Mouse (Mus musculus) hindbrain, postnatal 0 days (tissue): Measurements from ENCODE around the gene Scrn3. TPM values are rescaled to one million over a fixed set of nuclear protein-coding genes. Genes with fewer than 3 reads are reported as not detected.

ENCODE experiments used
- ATAC-seq: fragments of 200-750 bp; cut with Nextera tagmentation; 2 replicates; pipeline ENCODE4 v1.8.0; 2017; ENCODE audit warnings: mild to moderate bottlenecking, moderate TSS enrichment, moderate library complexity
- DNase-seq: peaks from one replicate; pipeline ENCODE4 v3.0.0-alpha.2; 2015; ENCODE audit warnings: low spot score
- H3K27ac ChIP-seq: fragments of 300-500 bp; sonication (generic); 2 replicates; pipeline ENCODE4 v1.5.1; 2014; ENCODE audit warnings: mild to moderate bottlenecking
- H3K27me3 ChIP-seq: fragments of 300-500 bp; sonication (generic); 2 replicates; pipeline ENCODE4 v1.6.1; 2014; ENCODE audit warnings: low read length, mixed read lengths; ENCODE audit not compliant: insufficient read depth
- H3K36me3 ChIP-seq: fragments of 300-500 bp; sonication (generic); 2 replicates; pipeline ENCODE4 v1.6.1; 2014; ENCODE audit warnings: low read length, mixed read lengths; ENCODE audit not compliant: insufficient read depth
- H3K4me1 ChIP-seq: fragments of 300-500 bp; sonication (generic); 2 replicates; pipeline ENCODE4 v1.6.1; 2014; ENCODE audit warnings: antibody characterized with exemption, low read length, mixed read lengths; ENCODE audit not compliant: insufficient read depth
- H3K4me2 ChIP-seq: fragments of 300-500 bp; sonication (generic); 2 replicates; pipeline ENCODE4 v1.6.1; 2014; ENCODE audit warnings: low read depth, mild to moderate bottlenecking, low read length, moderate library complexity, mixed read lengths
- H3K4me3 ChIP-seq: fragments of 300-500 bp; sonication (generic); 2 replicates; pipeline ENCODE4 v1.5.1; 2014; ENCODE audit warnings: low read length
- H3K9ac ChIP-seq: fragments of 300-500 bp; sonication (generic); replicated peaks from 2 replicates; pipeline ENCODE4 v1.6.1; 2014; ENCODE audit warnings: mild to moderate bottlenecking, low read length, moderate library complexity, mixed read lengths
- H3K9me3 ChIP-seq: fragments of 300-500 bp; sonication (generic); 2 replicates; pipeline ENCODE4 v1.6.1; 2016; ENCODE audit warnings: low read length, mixed read lengths
- CTCF ChIP-seq: IDR thresholded peaks from 2 replicates; pipeline ENCODE4 v1.5.1; 2016; ENCODE audit warnings: antibody characterized with exemption, control low read depth, low read depth
- WGBS: fragments of 180-500 bp; shearing (Covaris S2); extraction: QIAGEN DNeasy Blood & Tissue Kit; methylation state at CpG from one replicate; pipeline ENCODE4 v1.1.7; 2014; 5-methylcytosine and 5-hydroxymethylcytosine counted together
- polyA plus RNA-seq: library from polyadenylated mRNA; unstranded; fragments of >200 nt; fragmentation: Nextera tagmentation; extraction: Ambion mirVana; gene quantifications from 2 replicates; pipeline ENCODE4 v1.2.1, GENCODE M21; 2015
- total RNA-seq: library from RNA; depleted of rRNA; stranded (reverse); fragments of >200 nt; gene quantifications from 2 replicates; pipeline ENCODE4 v1.2.3, GENCODE M21; 2014

Gene Scrn3
- total and polyA plus RNA-seq, 2 experiments from 2014 or later, result 2.9 to 6.2 TPM

GRCm38 (mm10) chr2:73313117-73313501 is 708 bp downstream of the Scrn3 start:
- ATAC-seq, result peak; percentile 45
- Histone ChIP-seq H3K27ac (peak overlapping the region; percentile 68), H3K4me2 (peak overlapping the region; percentile 56), H3K36me3 (peaks cover 12% of the 10 kb centered on the region; the same call in 1 of the 2 replicates), H3K9me3 (no peaks in the 10 kb centered on the region), H3K27me3 (no peaks in the 10 kb centered on the region), H3K4me3 (peak overlapping the region; percentile 87), H3K9ac (peak overlapping the region; percentile 64), H3K4me1 (0 out of 2 replicates have a peak, but pooled peaks cover 4% of the 10 kb centered on the region)
- no peak for TF ChIP-seq CTCF
- DNase-seq, result peak; percentile 24
- 39% methylated on average over 14 of the region's 14 CpGs for WGBS

- Histone ChIP-seq H3K4me1 (0 out of 2 replicates have a peak, but pooled peaks cover 4% of the 10 kb centered on the region), H3K36me3 (peaks cover 6% of the 10 kb centered on the region; the same call in 1 of the 2 replicates), H3K27ac (no peak overlapping the region), H3K27me3 (no peaks in the 10 kb centered on the region), H3K4me3 (no peak overlapping the region), H3K9me3 (no peaks in the 10 kb centered on the region), H3K4me2 (no peak overlapping the region), H3K9ac (no peak overlapping the region)
- ATAC-seq (no peak), DNase-seq (no peak)
- TF ChIP-seq CTCF, result no peak
- WGBS, result 90% methylated on average over 3 of the region's 3 CpGs
Observed at GRCm38 (mm10) chr2:73314311-73314710, 1.9 kb downstream of the Scrn3 start.

DNA sequence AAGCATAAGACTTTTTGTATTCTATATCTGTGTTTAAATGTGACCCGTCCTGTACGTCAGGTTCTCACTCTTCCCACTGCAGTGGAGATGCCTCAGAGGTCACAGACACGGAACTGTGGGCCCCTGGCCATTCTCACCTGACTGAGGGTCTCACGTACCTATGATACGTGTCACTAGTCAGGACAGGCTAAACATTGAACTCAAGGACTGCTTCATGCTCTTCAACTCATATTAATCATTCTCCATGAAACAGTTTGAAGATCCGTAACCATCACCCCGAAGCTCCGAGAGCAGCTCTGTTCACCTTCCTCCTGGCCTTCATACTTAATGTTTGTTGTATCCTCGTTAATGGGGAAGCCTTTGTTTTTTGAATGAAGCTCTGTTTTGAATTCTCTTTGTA is 5.0 kb downstream of the Scrn3 start:
- Histone ChIP-seq H3K4me3 (no peak overlapping the region), H3K4me1 (no peaks in the 10 kb centered on the region), H3K36me3 (0 out of 2 replicates have a peak, but pooled peaks cover 3% of the 10 kb centered on the region), H3K27me3 (no peaks in the 10 kb centered on the region), H3K4me2 (no peak overlapping the region), H3K9ac (no peak overlapping the region), H3K9me3 (no peaks in the 10 kb centered on the region), H3K27ac (no peak overlapping the region)
- DNase-seq (no peak), ATAC-seq (no peak)
- no peak for TF ChIP-seq CTCF
- 94% methylated on average over 9 of the region's 9 CpGs for WGBS

DNA sequence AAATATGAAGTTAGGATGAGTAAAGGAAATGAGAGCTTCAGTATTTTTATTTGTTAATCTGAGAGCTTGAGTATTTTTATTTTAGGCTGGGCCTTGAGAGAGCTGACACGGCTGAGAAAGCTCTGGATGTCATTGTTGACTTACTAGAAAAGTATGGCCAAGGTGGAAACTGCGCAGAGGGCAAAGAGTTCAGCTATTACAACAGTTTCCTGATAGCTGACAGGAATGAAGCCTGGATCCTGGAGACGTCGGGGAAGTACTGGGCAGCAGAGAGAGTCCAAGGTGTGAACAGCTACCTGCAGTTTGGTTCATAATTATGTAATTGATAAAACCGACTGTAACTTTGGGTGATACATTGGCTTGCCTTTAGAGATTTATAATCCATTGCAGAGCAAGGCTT is 6.8 kb downstream of the Scrn3 start:
- no peak for DNase-seq
- TF ChIP-seq CTCF, result no peak

DNA sequence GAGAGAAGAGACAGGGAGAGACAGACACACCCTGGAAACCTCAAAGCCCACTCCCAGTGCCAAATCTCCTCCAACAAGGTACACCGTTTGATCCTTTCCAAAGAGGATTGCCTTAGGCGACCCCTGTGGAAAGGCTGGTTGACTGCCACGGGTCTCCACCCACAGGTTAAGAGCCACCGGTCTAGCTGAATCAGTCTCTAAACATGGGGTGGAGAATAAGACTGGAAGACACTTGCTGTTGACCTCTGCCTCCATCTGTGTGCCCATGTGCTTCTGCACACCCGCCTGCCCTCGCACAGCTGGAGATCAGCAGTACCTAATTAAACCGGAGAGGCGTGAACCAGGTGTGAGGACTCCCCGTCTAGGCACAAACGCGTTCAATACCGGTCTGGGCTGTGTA is 10.6 kb downstream of the Scrn3 start:
- H3K27ac ChIP-seq, result no peak overlapping the region

More for the DNA sequence above, 6.8 kb downstream of the Scrn3 start:
- ATAC-seq, result no peak
- Histone ChIP-seq H3K9ac (no peak overlapping the region), H3K27ac (no peak overlapping the region), H3K9me3 (no peaks in the 10 kb centered on the region), H3K4me3 (no peak overlapping the region), H3K4me2 (no peak overlapping the region), H3K4me1 (no peaks in the 10 kb centered on the region), H3K27me3 (no peaks in the 10 kb centered on the region), H3K36me3 (0 out of 2 replicates have a peak, but pooled peaks cover 3% of the 10 kb centered on the region)
- 91% methylated on average over 5 of the region's 5 CpGs for WGBS

GRCm38 (mm10) chr2:73325871-73326270 is 13.5 kb downstream of the Scrn3 start:
- H3K9ac ChIP-seq, result no peak overlapping the region
- no peaks in the 10 kb centered on the region for H3K36me3 ChIP-seq
- DNase-seq (no peak), ATAC-seq (no peak)
- no peak overlapping the region for H3K27ac ChIP-seq
- H3K4me3 ChIP-seq, result no peak overlapping the region
- no peak overlapping the region for H3K4me2 ChIP-seq
- no peak for TF ChIP-seq CTCF
- no peaks in the 10 kb centered on the region for H3K4me1 ChIP-seq
- no peaks in the 10 kb centered on the region for H3K9me3 ChIP-seq
- H3K27me3 ChIP-seq, result no peaks in the 10 kb centered on the region
- WGBS, result 75% methylated on average over 5 of the region's 5 CpGs

More for the DNA sequence above, 10.6 kb downstream of the Scrn3 start:
- TF ChIP-seq CTCF, result no peak
- no peak for ATAC-seq
- no peaks in the 10 kb centered on the region for H3K4me1 ChIP-seq
- no peaks in the 10 kb centered on the region for H3K27me3 ChIP-seq
- H3K4me3 ChIP-seq, result no peak overlapping the region
- H3K4me2 ChIP-seq, result no peak overlapping the region
- H3K9me3 ChIP-seq, result no peaks in the 10 kb centered on the region
- 69% methylated on average over 12 of the region's 12 CpGs for WGBS
- no peak for DNase-seq
- 0 out of 2 replicates have a peak, but pooled peaks cover 3% of the 10 kb centered on the region for H3K36me3 ChIP-seq
- no peak overlapping the region for H3K9ac ChIP-seq

- no peak for DNase-seq
- no peak for ATAC-seq
- no peaks in the 10 kb centered on the region for H3K4me1 ChIP-seq
- whole genome bisulfite sequencing, result 95% methylated on average over 3 of the region's 3 CpGs
- no peak overlapping the region for H3K4me3 ChIP-seq
- H3K27ac ChIP-seq, result no peak overlapping the region
- H3K36me3 ChIP-seq, result no peaks in the 10 kb centered on the region
- no peaks in the 10 kb centered on the region for H3K9me3 ChIP-seq
- H3K9ac ChIP-seq, result no peak overlapping the region
- H3K4me2 ChIP-seq, result no peak overlapping the region
- H3K27me3 ChIP-seq, result no peaks in the 10 kb centered on the region
- no peak for TF ChIP-seq CTCF
Observed at GRCm38 (mm10) chr2:73335949-73336348, 23.5 kb downstream of the Scrn3 start.
